Mouse (Mus musculus) adrenal gland, adult (tissue): ENCODE measurements around the gene St3gal3.

Source experiments
- DNase-seq, 2 experiments: peaks; one replicate each; pipeline ENCODE4 v3.0.0; 2022 to 2023; ENCODE audit warnings: low spot score in 1 of 2; ENCODE audit not compliant: inconsistent age in 2 of 2

Gene St3gal3

DNA sequence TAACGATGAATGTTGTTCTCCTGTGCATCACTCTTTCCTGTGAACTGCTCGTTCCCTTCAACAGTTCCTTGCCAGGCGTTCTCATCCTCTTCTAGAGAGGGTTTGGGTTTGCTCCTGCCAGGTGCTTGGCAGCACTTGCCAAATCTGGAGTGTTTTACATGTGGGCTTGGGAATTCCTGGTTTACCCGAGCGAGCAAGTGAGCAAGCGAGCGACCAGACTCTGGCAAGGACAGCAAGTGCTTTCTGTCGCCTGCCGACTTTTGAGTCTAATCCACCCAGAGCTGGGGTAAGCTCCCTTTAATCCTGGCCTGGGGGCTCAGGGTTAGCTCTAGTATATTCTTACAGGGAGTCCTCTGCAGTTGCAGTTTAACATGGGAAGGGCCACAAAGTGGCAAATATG is 105.7 kb downstream of the St3gal3 start:
- DNase-seq, result no peak

DNA sequence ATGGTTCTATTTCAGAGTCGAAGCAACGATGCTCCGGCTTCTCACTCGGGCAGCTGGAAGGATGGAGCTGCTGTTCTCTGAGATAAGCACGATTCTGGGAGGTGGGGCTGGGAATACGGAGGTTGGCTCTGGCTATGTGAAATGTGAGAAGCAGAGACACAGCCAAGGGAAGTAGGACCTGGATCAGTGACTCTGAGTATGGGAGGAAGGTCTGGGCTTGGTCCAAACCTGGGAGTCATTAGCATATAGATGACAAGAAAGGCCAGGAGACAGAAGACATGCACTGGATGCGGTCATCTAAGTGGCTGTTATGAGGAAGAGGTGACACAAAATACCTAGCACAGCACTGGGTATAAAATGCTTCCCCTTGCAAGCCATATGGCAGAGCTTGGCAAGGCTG is 108.8 kb downstream of the St3gal3 start:
- DNase-seq, result no peak

DNA sequence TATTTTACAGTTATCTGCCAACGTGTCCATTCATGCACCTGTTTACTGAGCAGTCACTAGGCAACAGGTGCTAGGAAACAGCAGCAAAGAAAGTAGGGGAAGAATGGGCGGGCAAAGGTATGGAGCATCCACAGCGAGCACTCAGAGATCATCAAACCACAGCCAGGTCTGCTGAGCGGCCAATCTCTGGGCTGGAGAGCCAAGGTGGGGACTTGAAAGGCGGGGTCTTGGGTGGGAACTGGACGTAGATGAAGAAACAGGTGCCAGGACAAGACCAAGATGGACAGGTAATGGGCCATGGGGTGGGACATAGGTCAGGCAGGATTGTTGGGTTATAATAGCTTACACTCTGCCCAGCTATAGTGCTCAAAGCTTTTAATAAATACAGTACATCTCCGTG is 109.3 kb downstream of the St3gal3 start:
- DNase-seq, result no peak

DNA sequence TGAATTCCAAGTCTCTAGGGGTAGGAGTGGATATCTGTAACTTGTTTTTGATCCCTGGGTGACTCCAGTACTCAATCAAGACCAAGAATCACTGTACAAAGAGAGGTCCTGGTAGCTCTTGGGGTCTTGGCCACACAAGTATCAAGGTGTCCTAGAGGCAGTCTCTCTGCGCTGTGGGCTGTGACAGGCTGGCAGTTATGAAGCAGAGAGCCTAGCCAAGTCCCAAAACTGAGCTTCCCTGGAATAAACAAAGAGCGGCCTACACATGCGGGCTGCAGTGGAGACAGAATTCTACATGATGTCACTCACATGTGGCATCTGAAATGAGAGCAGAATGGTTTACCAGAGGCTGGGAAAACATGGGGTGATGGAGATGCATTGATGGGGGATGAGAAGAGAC is 111.9 kb downstream of the St3gal3 start:
- DNase-seq, result no peak

DNA sequence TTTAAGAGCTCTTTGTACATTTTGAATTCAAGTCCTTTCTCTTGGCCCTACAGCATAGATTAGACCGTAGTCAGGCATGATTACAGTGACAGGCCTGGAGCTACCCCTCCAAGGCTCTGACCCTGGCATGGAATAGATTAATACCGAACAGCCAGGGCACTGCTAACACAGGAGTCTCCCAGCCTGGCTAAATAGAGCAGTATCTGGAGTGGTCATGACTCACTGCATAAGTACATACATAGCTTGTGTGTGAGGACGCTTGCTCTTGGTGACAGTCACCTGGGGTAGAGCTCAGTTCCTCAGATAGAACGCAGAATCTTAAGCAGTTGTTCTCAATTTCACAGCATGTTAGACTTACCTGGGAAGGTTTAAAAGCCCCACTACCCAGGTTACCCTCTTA is 112.3 kb downstream of the St3gal3 start:
- no peak for DNase-seq

DNA sequence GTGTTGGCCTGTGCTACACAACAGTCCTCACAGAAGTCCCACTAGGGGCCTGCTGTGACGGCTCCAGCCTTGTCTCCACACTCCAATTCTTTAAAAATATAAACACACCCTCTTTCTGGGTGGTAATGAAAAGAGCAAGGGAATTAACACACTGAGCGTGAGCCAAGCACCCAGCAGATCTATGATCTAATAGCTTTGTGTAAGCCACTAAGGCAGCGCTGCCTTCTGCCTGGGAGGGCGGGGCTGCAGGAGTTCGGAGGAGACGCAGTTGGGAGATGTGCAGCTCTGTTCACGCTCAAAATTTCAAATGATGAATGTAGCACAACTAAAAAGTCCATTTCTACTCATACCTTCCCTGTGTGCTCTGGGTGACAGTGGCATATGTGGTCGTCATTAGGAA is 115.1 kb downstream of the St3gal3 start:
- DNase-seq, result no peak

DNA sequence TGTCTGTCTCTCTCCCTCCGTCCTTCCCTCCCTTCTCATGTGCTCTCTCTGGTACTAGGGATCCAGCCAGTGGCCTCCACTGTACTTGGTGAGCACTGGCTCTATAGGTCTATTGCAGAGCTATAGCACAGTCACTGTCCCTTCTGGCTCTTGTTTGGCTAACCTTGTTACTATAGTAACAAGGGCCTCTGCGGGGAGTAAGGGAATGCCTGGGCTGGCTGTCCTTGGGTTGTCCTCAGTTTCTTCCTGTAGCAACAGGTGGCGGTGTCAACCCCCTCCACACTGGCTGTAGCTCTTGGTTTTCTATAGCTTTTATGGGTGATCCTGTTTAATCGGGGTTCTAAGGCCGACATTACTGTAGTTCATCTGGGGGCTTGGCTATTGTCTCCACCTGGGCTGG is 115.5 kb downstream of the St3gal3 start:
- no peak for DNase-seq

DNA sequence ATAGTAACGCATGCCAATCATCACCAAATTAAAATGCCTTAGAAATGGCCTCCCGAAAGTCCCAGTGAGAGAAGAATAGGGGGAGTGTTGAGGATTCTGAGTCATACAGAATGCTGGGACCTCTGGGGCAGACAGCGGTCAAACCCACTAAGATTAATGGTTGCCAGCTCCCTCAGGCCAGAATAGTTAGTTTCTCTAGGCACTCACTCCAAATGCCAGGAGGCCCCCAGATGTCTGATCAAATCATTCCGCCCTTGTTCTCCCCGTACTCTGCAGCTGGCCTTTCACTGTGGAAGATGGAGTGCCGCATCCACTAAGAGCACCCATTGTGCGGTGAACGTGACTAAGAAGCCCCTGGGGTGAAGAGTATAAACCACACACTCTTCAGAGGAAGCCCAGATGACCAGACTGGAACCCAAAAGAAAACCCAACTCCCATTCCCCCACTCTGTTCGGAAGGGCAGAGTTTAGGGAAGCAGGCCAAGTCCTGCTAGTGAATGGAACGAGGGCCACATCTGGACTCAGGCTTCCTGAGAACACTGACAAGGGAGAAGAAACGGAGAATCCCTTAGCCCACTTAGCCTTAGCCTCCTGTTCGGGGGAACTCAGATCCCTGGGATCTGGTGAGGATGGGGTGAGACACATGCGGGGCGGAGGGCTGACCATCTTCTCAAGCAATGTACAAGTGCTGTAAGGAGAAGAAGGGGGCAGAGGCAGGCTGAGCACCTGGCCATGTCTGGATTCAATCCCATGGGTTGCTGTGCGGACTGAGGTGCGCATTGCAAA is 117.5 kb downstream of the St3gal3 start:
- no peak for DNase-seq

DNA sequence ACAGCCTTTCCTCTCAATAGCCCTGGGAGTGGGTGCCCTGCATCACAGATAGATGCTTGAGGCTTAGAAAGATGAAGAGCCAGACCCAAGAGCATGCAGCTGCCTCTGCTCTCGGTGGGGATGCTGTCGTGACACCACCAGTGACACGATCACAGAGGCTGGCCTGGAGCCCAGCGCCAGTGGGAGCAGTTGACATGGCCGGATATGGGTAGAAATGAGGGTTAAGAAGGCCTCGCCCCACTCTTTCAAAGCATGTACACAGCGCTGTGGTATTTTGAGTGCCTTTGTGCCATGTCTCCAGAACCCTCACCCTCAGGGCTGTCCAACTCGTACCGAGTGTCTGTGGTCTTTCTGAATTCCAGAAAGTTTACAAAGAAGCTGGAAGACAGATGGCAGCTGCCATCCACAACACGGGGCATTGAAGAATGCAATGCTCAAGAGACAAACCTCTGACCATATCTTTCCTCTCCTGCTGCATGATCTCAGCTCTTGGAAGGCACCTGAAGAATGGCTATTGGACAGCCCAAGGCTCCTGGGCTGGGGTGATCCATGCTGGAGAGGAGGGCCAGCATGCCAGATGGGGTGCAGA is 118.3 kb downstream of the St3gal3 start:
- no peak for DNase-seq

DNA sequence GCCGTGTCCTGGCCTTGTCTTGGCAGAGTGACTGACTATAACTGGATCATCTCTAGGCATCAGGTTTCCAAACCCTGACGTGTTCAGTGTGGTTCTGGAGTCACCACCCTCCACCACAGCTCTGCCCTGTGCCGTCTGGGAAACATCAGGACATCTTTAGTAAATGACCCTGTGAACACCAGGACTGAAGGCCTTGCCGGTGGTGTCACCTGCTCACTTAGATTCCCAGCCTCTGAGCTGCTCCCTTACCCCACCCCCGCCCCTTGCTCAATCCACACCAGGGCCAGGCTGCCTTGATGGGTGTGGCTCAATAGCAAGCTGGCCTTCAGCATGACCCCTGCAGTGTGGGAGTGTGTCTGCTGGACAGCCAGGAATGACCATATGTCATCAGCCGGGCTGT is 119.1 kb downstream of the St3gal3 start:
- DNase-seq, result peak in 1 of 2 experiments; percentile 84

DNA sequence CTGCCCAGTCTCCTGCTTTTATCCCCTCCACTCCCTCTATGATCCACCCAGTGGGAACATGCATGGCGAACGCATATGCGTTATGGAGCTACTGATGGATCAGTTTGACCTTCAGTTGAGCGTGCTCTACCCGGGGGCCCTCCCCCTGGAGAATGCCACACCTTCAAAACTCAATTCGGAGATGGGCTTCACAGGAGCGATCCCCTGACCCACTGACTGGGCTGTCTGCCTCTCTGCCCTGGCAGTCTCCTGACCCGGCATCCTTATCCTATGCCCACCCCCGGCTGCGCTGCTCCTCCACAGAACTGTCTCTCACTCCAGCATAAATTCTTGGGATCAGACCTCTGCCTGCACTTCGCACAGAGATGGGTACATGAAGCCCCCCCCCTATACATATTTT is 119.6 kb downstream of the St3gal3 start:
- DNase-seq, result no peak

DNA sequence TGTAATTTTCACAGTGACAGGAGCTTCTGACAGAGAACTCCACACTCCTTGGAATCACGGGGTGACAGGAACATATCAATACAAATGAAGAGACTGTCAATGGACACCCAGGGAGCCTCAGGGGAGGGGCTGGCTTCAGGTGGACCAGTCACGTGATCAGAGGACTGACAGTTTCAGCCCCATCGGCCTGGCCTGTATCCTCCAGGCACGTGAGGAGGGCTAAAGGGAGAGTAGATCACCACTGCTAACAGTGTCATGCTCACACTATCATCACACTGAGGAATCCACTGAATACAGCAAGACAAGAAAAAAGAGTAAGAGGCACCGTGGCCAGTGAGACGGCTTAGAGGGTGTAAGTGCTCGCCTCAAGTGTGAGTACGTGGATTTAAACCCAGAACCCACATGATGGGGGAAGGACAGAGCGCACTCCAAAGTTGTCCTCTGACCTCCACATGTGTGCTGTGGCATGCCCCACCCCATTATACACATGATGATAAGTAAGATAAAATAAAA is 124.0 kb downstream of the St3gal3 start:
- no peak for DNase-seq

DNA sequence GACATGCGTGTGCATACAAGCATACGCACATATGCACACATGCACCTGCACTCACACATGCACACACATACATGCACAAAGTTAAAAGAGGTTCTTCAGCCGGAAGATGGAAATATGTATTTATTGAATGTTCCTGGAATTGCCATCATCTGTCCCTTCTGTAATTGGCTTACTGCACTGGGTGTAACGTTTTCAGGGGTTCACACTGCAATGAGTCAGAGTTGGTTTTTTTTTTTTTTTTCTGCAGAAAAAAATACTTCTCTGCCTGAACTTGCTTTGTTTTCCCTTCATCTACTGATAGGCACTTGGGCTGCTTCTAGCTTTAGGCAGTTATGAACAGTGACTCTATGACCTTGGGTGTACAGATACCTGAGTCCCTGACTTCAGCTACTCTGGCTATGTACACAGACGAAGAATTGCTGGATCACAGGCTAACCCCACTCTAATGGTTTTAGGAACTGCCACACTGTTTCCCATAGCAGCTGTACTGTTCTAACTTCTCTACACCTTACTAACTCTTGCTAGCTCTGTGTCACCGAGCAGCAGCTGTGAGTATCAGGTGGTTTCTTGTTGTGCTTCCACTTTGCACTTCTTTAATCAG is 126.2 kb downstream of the St3gal3 start:
- peak in 1 of 2 experiments; percentile 45 for DNase-seq

DNA sequence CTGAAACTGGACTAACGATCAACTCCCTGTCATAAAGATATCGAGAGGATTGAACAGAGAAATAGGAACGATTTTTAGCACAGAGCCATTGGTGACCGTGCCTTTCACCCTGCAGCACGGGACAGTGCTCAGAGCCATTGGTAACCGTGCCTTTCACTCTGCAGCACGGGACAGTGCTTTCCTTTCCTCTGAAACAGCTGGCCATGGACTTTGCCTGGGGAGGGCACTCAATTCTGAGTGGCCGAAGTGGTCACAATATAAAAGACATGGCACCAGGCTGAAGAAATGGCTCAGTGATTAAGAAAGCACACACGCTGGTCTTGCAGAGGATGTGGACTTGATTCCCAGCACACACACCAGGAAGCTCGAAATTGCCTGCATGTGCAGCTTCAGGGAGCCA is 133.4 kb downstream of the St3gal3 start:
- no peak for DNase-seq

DNA sequence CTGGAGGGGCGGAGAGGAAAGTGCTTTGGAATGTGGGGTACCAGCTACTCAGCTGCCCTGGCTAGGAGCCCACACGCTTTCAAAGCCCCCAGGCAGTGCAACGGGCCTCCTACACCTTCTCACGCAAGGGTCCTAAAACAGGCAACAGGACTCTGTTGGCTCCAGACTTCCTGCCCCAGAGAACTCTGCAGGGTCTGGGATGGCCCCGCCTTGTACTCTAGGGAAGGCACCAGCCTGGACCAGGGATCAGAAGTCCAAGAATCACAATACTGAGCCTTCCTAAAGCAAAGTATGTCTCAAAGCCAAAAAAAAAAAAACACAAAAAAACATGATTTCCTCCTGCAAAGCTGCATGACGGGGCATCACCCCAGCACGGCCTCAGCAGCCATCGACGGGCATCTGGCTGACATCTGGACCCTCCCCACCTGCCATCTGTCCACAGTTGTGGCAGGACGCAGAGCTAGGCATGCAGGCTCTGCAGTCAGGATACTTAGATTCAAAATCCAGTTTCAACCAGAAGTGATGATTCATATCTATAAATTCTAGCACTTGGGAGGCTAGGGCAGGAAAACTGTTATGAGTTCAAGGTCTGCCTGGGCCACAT is 134.0 kb downstream of the St3gal3 start:
- peak in 1 of 2 experiments; percentile 78 for DNase-seq

DNA sequence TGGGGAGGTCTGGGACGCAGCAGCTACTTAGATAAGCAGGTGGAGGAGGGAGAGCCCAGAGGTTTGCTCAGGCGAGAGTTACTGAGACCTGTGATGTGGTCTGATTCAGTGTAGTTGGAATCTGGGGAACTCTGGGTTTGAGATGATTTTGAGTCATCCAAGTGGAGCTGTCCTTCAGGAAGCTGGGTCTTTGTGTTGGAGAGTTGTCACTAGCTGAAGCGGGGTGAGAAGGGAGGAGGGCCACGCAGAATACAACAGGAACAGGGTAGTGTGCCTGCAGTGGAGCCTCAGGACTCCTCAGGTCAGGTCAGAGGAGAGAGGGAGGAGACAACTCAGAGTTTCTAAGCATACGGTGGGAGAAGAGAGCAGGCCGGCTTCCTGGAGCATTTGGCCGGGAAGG is 134.8 kb downstream of the St3gal3 start:
- DNase-seq, result peak; percentile 57 to 81

DNA sequence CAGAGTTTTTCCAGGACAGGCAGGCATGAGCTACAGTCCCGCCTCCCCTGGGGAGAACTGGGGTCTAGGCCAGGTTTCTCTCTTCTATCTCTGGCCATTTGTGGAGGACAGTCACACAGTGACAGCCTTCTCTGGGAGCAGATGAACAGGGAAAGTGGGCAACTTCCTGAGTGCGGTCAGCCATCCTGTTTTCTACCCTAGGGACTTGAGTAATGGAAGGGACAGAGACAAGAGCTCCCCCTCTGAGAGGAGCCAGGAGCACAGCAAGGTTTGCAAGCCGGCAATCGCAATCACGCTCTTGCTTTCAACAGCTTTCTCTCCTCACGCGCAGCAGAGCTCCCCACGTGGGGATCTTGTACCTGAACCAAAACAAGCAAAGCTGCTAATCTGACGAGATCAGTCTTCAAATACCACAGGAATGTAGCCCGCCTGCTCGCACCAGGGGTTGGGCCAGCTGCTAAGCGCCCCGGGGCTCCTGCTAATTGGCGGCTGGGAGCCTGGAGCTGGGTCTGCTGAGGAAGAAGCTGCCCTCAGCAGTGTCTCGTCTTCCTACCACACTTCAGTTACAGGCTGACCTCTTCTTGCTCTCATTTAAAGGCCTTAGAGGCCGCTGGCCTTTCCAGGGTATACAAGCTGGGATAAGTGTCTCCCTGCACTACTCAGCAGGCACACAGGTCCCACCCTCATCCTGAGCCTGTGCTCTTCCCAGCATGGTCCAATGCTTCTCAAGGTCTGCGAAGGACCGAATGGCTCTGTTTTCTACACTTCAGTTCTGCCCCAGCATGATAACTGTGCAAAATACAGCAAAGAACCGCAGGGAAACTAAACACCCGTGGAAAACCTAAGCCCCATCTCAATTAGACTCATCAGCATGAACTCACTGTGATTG is 137.1 kb downstream of the St3gal3 start:
- DNase-seq, result peak in 1 of 2 experiments; percentile 55

DNA sequence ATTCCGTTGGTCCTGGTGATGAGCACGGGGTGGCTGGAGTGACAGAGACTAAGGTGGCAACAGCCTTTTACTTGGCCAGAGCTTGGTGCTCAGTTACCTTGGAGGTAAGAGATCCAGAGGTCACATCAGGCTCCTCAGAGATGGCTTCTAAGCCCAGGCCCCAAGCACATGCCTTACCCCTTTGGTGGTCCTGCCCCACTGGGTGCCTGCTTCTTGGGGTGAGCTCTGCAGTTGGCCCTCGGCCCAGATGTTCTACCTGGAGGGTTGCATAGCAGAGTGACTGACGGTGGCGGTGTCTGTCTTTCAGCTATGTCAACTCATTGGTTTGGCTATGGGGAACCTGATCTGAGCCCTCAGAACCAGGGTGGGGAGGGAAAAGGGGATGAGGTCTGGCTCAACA is 138.0 kb downstream of the St3gal3 start:
- no peak for DNase-seq

DNA sequence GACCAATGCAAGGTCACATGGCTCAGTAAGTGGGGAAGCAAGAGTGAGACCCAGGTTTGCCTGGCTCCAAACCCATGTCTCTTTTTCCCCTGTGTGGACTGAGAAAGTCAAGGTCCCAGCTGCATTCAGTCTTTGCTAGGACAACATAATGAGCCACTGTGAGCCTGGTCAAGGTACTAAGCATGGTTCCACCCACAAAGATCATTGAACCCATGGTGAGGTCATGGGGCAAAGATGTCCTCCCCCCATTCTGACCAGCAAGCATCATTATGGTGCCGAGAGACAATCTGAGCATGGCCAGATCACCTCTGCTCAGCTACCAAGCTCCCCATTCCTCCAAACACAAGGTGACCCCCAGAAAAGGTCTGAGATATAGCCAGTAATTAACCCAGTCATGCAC is 139.3 kb downstream of the St3gal3 start:
- no peak for DNase-seq

DNA sequence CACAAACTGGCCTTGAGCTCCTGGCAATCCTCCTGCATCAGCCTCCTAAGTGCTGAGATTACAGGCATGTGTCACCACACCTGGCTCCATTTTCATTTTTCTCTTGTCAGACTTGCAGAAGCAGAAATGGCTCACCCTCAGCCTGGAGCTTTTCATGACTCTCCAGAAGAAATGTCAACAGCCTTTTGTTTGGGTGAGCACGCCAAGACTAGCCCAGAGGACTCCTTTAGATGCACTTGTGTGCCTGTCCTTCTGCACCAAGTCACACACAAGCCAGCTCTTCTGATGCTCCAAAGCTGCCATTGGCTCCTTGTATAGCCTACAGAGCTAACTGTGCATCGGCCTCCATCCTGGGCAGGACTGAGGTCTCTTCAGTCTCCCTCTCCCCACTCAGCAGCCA is 141.3 kb downstream of the St3gal3 start:
- peak in 1 of 2 experiments; percentile 41 for DNase-seq

DNA sequence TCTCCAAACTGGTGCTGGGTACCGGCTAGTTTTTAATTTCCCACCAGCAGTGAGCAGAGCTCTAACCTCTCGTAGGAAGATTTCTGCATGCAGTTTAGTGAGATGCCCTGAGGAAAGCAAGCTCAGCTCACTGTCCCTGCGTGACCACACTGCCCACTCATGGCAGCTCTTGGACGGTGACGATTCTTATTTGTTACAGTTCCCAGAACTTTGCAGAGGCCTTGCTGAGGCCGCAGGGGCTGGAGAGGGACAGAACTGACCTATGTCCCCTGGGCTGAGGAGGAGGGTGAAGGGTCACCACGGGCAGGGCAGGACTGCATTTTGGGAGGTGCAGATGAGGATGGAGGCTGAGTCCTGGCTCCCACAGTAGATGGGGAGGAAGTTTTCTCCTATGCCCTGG is 141.8 kb downstream of the St3gal3 start:
- peak in 1 of 2 experiments; percentile 54 for DNase-seq
